Mouse (Mus musculus) liver, adult 2 months (tissue): Measurements from ENCODE around the gene Efna2. TPM values are rescaled to one million over a fixed set of nuclear protein-coding genes. Genes with fewer than 3 reads are reported as not detected.
"Not testable (repeated sequence)": the region's sequence is repeated elsewhere in the genome, so short reads cannot be mapped to it uniquely, and the experiment has no call there.

Source experiments
- DNase-seq: peaks from one replicate; pipeline ENCODE4 v3.0.0-alpha.2; 2011; ENCODE audit warnings: low read depth, low spot score; ENCODE audit errors: extremely low read depth
- H3K27ac ChIP-seq: fragments of 200-500 bp; replicated peaks from 2 replicates; pipeline ENCODE4 v1.5.1; 2012; ENCODE audit warnings: low read depth, mild to moderate bottlenecking, control low read depth, inconsistent platforms, low read length; ENCODE audit not compliant: insufficient read depth
- H3K27me3 ChIP-seq: fragments of 200-500 bp; 2 replicates; pipeline ENCODE4 v1.6.1; 2012; ENCODE audit warnings: mild to moderate bottlenecking, moderate library complexity, low read length, inconsistent platforms; ENCODE audit not compliant: control insufficient read depth, insufficient read depth
- H3K36me3 ChIP-seq: fragments of 200-500 bp; 2 replicates; pipeline ENCODE4 v1.6.1; 2012; ENCODE audit warnings: low read length, inconsistent platforms; ENCODE audit not compliant: control insufficient read depth, insufficient read depth
- H3K4me1 ChIP-seq: fragments of 200-500 bp; 2 replicates; pipeline ENCODE4 v1.6.1; 2011; ENCODE audit warnings: low read length; ENCODE audit not compliant: control insufficient read depth, insufficient read depth
- H3K4me3 ChIP-seq: fragments of 200-500 bp; 2 replicates; pipeline ENCODE4 v1.5.1; 2011; ENCODE audit warnings: low read depth, mild to moderate bottlenecking, control low read depth, low read length, moderate library complexity; ENCODE audit not compliant: insufficient read depth
- H3K79me2 ChIP-seq: fragments of 200-500 bp; 2 replicates; pipeline ENCODE4 v1.6.1; 2012; ENCODE audit warnings: inconsistent platforms, mild to moderate bottlenecking, low read length, moderate library complexity; ENCODE audit not compliant: control insufficient read depth, insufficient read depth
- H3K9ac ChIP-seq: fragments of 200-500 bp; 2 replicates; pipeline ENCODE4 v1.6.1; 2012; ENCODE audit warnings: low read depth, mild to moderate bottlenecking, control low read depth, inconsistent platforms, low read length
- CTCF ChIP-seq: fragments of 200-500 bp; IDR thresholded peaks from 2 replicates; pipeline ENCODE4 v1.5.1; 2011; ENCODE audit warnings: low read depth, low read length, control low read depth
- POLR2A ChIP-seq: fragments of 200-500 bp; IDR thresholded peaks from 2 replicates; pipeline ENCODE4 v1.6.1; 2011; ENCODE audit warnings: low read length, control low read depth; ENCODE audit not compliant: insufficient read depth; ENCODE audit errors: extremely low read depth
- WGBS: fragments of 180-500 bp; shearing (Covaris S2); methylation state at CpG from one replicate; pipeline ENCODE4 v1.1.7; 2018; 5-methylcytosine and 5-hydroxymethylcytosine counted together
- polyA plus RNA-seq: library from polyadenylated mRNA; depleted of rRNA; stranded (reverse); fragments of >200 nt; gene quantifications from 2 replicates; pipeline ENCODE4 v1.2.3, GENCODE M21; 2012
- total RNA-seq: library from RNA; depleted of rRNA; stranded (reverse); fragments of >200 nt; gene quantifications from 2 replicates; pipeline ENCODE4 v1.2.3, GENCODE M21; 2014

Efna2 gene
- total and polyA plus RNA-seq, 2 experiments: under 0.01 to 0.26 TPM

- Histone ChIP-seq H3K27ac (peak overlapping the region; percentile 51), H3K4me3 (peak overlapping the region; percentile 32; the same call in 1 of the 2 replicates), H3K4me1 (peaks cover 15% of the 10 kb centered on the region), H3K9ac (peak overlapping the region; percentile 55), H3K79me2 (no peaks in the 10 kb centered on the region), H3K27me3 (no peaks in the 10 kb centered on the region), H3K36me3 (no peaks in the 10 kb centered on the region)
- no peak for DNase-seq
- TF ChIP-seq CTCF (no peak), POLR2A (no peak)
- WGBS: 10% methylated on average over 44 of the region's 44 CpGs
Observed at GRCm38 (mm10) chr10:80164161-80164997, 14.9 kb upstream of the Efna2 start.

GRCm38 (mm10) chr10:80164998-80165344 lies 14.3 kb upstream of the Efna2 start:
- Histone ChIP-seq H3K79me2 (0 out of 2 replicates have a peak, but pooled peaks cover under 1% of the 10 kb centered on the region), H3K27me3 (no peaks in the 10 kb centered on the region), H3K4me1 (peaks cover 13% of the 10 kb centered on the region), H3K27ac (peak overlapping the region; percentile 51), H3K9ac (peak overlapping the region; percentile 55), H3K36me3 (no peaks in the 10 kb centered on the region; the same call in 1 of the 2 replicates), H3K4me3 (peak overlapping the region; percentile 32; the same call in 1 of the 2 replicates)
- peak; percentile 88 for DNase-seq
- under 1% methylated on average over 17 of the region's 17 CpGs for WGBS
- TF ChIP-seq POLR2A (no peak), CTCF (no peak)

GRCm38 (mm10) chr10:80165392-80166128 lies 13.7 kb upstream of the Efna2 start, which contains the start of gene Cirbp:
Gene Cirbp, plus strand, starts transcription at chr10:80165985.
- Histone ChIP-seq H3K36me3 (no peaks in the 10 kb centered on the region; the same call in none of the 2 replicates), H3K4me3 (peak within 1 kb of the TSS; percentile 32; the same call in 1 of the 2 replicates), H3K27me3 (no peaks in the 10 kb centered on the region), H3K9ac (peak within 1 kb of the TSS; percentile 55), H3K27ac (peak within 1 kb of the TSS; percentile 51), H3K4me1 (peaks cover 8% of the 10 kb centered on the region), H3K79me2 (peaks cover 6% of the 10 kb centered on the region; the same call in 1 of the 2 replicates)
- DNase-seq: no peak
- TF ChIP-seq POLR2A (no peak), CTCF (no peak)
- WGBS: 26% methylated on average over 20 of the region's 20 CpGs

GRCm38 (mm10) chr10:80166136-80166535 lies 13.1 kb upstream of the Efna2 start:
- H3K36me3 ChIP-seq, H3K27me3 ChIP-seq, H3K9ac ChIP-seq, H3K79me2 ChIP-seq, DNase-seq, H3K4me1 ChIP-seq, H3K27ac ChIP-seq, H3K4me3 ChIP-seq: not testable (repeated sequence)
- 95% methylated on average over 4 of the region's 4 CpGs for WGBS

- H3K36me3 ChIP-seq: peaks cover 6% of the 10 kb centered on the region
- peak; percentile 90 for DNase-seq
- peak overlapping the region; percentile 85 for H3K27ac ChIP-seq
- peak overlapping the region; percentile 92 for H3K9ac ChIP-seq
- peaks cover 5% of the 10 kb centered on the region for H3K4me1 ChIP-seq
- H3K4me3 ChIP-seq: peak overlapping the region; percentile 78
- H3K79me2 ChIP-seq: peaks cover 6% of the 10 kb centered on the region; the same call in 1 of the 2 replicates
- H3K27me3 ChIP-seq: no peaks in the 10 kb centered on the region
- TF ChIP-seq CTCF: no peak
- TF ChIP-seq POLR2A: no peak
- WGBS: under 1% methylated on average over 46 of the region's 55 CpGs
Observed at GRCm38 (mm10) chr10:80167460-80168037, 11.7 kb upstream of the Efna2 start.
